Mouse (Mus musculus): ENCODE measurements around the gene Brd2.

The Brd2 gene

DNA sequence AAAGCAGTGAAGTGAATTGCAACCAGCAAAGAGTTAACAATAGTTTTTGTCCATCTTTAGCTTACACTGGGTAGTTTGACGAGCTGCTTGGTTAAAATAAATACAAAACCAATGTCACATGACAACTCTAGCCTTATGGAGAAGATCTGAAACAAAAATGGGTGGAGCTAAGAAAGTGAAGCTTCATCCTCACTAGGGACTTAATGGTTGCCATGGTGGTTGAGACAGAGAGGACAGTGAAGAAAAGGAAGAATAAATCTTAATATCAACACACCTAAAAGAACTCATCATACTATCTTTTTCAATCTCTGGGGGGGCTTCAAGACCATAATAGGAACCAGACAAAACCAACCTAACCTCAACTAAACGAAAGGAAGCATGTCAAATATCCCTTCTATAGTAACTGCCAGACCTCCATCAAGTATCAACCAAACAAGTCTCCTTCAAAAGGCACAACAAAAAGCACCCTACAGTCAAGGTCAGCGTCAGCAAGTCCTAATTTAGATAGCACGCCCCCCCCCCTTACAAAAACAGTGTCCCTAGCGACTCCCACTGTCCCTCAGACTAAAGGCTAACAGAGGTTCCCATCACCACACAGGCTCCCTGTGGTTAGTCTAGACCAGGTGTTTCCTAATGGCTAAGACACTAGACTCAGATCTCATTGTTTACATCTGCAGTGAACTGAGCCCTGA is 4.9 kb downstream of the Brd2 start:
- CTCF ChIA-PET, result interaction anchor here (0.6 to 1.8 kb wide), 3 partner anchors 10 to 25 kb away, joined by 3 to 8 read pairs (median 5); partner anchors contain the start of gene H2-Oa

DNA sequence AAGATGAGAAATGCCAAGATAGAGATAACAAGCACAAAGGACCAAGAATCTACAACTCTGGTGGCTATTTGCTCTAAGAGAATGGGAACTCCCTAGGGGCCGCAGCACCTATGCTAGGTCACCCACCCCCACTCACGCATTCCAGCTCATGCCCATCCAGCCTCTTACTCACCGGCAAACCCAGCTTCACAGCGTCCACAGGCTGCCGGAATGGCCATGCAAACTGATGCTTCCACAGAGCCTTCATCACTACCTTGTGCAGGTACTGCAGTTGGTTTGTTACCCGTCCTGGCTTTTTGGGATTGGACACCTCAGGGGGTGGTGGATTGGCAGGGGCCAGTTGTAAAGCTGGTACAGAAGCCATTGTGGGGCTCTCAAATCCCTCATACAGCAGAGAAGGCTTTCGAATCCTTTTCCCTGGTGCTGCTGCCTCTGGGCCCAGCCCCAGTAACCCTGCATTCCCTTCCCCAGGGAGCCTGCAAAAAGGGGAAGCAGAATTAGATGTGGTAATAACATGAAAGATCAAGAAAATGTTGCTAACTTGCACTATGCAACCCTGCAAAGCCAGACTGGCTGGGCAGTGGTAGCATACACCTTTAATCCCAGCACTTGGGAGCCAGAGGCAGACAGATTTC is 5.6 kb downstream of the Brd2 start:
- CTCF ChIA-PET, result interaction anchor here (0.8 to 1.8 kb wide), 2 partner anchors 15 to 25 kb away, joined by 3 to 5 read pairs; partner anchors contain the start of gene H2-Oa

DNA sequence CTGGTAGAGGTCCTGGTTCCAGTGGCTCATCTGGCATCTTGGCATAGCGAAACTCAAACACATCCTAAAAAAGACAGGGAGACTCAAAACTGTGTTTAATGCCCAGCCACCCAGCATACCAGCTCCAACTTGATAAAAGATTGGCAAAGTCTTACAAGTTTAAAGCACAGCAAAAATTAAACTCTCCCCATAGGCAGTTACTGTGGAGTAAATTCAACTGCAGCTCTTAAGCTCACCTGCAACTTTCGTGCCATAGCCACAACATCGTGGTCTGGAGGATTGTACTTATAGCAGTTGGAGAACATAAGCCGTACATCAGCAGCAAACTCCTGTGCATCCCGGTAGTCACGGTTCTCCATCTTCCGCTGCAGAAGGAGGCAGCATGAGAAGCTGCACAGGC is 8.3 kb downstream of the Brd2 start:
- CTCF ChIA-PET, result interaction anchor here (0.6 kb wide), 1 partner anchor 138 kb away, joined by 3 read pairs; no protein-coding TSS in a partner anchor

DNA sequence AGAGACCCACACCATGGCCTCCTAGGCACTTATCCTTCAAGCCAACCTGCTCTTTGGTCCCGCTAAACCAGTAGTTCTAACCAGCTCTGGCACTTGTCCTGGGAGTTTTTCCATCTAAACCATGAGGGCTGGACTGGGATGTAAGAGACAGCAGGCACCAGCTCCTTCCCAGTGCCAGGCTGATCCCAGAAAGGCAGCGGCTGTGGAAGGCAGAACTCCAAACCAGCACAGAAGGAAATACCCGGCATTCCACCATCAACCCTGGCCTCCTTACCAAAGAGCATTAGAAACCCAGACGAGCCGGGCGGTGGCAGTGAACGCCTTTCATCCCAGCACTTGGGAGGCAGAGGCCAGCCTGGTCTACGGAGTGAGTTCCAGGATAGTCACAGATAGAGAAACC is 12.1 kb downstream of the Brd2 start:
- CTCF ChIA-PET, result interaction anchor here (0.8 to 1.3 kb wide), 4 partner anchors 9 to 59 kb away, joined by 3 to 4 read pairs (median 4); no protein-coding TSS in a partner anchor

DNA sequence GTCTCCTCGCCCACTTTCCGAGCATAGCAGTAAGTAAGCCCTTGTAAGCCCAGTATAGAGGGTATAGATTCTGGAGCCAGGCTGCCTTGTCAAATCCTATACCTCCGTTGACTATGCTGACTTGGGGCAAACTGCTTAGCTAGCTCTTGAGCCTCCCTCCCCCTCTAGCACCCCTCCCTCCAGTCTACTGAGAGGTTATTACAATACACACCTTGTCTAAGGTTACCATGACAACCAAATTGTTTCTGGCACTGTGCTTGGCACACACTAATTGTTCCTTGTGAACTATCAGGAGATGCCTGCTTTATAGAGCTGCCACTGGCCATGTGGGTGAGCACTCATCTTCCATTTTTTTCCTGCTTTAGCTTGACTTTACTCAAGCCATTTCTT is 12.6 kb downstream of the Brd2 start:
- CTCF ChIA-PET, result interaction anchor here (0.8 to 1.3 kb wide), 4 partner anchors 8 to 60 kb away, joined by 3 to 4 read pairs (median 4); no protein-coding TSS in a partner anchor

DNA sequence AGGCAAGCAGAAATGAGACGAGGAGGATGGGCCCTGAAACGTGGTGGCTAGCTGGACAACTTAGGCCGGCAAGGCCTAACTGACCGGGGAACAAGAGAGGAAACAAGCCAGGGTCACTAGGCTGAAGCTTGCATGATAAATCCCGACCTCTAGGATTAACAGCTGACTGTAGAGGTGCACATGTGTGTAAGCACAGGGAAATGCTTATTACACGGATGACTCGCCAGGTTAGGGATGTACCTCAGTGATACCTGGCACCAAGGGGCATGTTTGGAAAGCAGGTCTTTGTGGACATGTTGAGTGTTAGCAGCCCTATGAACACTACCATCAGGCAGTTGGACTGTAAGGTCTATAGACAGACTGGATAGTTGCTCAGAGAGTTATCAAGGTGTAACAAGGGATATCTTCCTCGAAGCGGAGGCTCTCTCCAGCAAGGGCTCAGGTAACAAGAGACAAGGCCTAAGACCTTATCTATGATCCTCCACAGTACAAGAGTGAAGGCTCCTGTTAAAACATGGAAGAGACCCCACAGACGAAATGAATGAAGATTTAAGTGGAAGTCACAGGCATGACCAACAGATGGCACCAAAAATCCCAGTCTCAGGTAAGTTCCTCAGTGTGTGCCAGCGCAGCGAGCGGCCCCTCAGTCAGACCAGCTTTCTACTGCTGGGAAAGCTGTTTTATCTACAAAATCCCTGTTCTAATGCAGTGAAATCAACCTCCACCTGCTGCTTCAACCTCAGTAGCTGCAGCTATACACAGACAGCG is 13.2 kb downstream of the Brd2 start:
- CTCF ChIA-PET, result interaction anchor here (1.2 to 1.3 kb wide), 2 partner anchors 8 to 11 kb away, joined by 3 to 4 read pairs; no protein-coding TSS in a partner anchor

DNA sequence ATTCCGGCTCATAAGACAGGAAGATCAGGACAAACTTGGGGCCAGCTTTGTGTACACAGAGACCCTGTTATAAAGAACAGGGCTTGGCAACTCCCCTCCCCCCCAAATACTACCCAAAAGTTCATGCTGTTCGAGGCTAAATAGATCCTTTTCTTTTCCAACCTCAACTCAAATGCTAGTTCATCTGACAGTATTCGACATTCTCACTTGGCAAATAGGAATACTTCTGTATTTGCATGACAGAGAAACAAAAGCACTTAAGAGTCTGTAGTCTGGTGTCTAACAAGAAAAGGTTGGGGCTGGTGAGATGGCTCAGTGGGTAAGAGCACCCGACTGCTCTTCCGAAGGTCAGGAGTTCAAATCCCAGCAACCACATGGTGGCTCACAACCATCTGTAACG is 14.0 kb downstream of the Brd2 start:
- CTCF ChIA-PET, result interaction anchor here (0.6 kb wide), 2 partner anchors 104 to 409 kb away, joined by 3 to 5 read pairs; no protein-coding TSS in a partner anchor

DNA sequence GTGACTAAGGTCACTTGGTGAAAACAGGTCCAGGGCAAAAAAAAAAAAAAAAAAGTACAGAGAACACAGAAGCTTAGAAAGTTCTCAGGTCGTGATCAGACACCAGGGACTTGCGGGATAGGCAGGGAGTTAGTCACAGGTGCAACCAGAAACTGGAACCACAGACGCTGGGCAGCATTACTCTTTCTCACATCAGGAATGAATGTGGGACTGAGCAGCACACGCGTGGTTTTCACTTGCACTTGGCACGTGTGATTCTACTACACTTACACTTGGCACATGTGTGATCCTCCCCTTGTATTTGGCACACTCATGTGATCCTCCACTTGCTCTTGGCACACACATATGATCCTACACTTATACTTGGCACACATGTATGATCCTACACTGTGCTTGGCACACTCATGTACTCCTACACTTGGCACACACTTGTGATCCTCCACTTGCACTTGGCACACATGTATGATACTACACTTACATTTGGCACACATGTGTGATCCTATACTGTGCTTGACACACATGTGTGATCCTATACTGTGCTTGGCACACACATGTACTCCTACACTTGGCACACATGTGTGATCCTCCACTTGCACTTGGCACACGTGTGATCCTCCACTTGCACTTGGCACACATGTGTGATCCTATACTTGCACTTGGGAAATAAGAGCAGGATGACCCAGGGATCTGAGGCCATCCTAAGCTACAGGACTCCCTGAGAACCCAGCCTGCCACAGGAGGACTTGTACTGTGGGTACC is 15.1 kb downstream of the Brd2 start:
- CTCF ChIA-PET, result interaction anchor here (0.6 kb wide), 1 partner anchor 11 kb away, joined by 8 read pairs; no protein-coding TSS in a partner anchor

DNA sequence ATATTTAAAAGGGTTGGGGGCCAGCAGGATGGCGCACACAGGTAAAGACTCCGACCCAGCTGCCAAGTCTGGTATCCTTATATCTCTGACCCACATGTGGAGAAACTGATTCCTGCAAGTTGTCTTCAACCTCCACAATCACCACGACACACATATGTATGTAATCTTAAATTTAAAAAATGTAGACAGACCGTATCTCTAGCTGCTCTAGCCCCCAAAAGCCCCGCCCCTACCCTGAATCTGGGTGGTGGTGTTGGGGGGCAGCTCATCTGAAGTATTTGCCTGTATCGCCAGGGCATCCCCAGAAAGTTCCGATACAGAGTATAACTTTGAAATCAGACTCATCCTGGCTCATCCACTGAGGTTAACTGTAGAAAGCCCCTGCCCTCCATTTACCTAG is 15.9 kb downstream of the Brd2 start:
- CTCF ChIA-PET, result no interaction called here

DNA sequence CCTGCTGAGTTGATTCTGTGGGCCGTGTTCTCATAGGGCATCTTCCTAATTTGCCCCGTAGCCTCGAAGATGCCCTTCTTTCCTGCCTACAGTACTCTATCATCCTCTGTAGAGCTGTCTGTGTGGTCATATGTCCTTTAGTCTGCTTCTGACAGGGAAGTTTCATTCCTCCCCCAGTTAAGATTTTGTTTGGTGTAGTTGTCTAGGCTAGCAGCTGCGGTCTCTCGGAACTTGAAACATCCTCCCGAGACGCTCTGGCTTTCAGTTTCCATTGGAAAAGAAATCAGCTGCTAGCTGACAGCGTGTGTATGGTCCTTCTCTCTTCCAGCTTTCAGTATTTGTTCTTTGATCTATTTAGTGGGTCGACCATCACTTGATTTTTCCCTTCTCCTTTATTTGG is 17.6 kb downstream of the Brd2 start:
- CTCF ChIA-PET, result interaction anchor here (0.6 to 0.9 kb wide), 3 partner anchors 11 to 25 kb away, joined by 3 to 5 read pairs (median 4); no protein-coding TSS in a partner anchor

DNA sequence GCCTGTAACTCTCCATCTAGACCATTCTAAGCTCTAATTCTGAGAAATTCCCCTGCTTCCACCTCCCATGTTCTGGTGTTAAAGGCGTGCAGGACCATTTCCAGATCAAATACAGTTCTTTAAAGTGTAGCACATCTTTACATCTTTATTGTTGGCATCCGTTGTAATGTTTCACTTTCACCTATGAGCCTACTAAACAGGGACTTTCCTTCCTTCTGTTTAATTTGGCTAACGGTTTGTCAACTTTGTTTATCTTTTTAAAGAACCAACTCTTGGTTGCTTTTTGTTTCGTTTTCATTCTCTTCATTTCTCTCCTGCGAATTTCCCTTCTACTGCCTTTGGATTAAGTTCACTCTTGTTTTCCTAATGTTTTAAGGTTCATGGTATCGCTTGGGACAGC is 19.6 kb downstream of the Brd2 start:
- CTCF ChIA-PET, result interaction anchor here (0.7 to 2.8 kb wide), 3 partner anchors 9 to 96 kb away, joined by 3 to 8 read pairs (median 4); partner anchors contain the start of gene H2-Oa

DNA sequence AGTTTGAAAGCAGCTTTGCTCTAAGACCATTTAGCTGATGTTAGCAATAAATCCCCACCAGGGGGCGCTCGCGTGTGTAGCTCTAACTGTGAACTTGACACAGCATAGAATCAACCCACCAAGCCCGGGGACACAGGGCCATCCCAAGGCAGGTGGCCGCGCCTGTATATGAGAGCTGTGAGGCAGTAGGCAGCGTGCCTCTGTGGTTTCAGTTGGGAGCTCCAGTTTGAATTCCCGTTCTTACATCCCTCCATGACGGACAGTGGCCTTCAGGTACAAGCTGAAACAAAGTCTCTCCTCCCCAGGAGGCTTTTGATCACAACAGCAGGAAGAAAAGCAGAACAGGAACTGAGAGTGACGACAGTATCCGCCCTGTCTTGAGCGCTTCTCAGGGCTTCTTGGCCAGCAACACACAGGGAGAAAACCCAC is 20.8 kb downstream of the Brd2 start:
- CTCF ChIA-PET, result interaction anchor here (0.9 to 2.8 kb wide), 4 partner anchors 8 to 29 kb away, joined by 3 to 8 read pairs (median 4); partner anchors contain the start of gene H2-Oa

DNA sequence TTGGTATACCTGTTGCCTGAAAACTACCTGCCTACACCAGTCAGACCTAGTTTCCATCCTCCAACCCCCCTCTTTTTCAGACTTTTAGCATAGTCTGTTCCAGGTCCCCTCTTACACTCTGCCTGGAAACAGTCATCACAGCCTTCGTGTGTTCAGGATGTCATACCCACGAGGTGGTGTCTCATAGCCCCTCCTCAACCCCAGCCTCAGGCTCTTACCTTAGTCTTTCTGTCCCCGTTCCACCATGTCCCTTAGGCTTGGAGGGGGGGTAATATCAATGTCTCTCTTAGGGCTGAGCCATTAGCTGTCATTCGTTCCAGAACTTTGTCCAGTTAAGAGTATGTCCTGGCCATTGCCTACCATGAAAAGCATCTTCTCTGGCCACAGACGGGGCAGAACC is 21.2 kb downstream of the Brd2 start:
- CTCF ChIA-PET, result interaction anchor here (0.6 to 2.8 kb wide), 5 partner anchors 8 to 29 kb away, joined by 3 to 10 read pairs (median 5); partner anchors contain the start of gene H2-Oa

DNA sequence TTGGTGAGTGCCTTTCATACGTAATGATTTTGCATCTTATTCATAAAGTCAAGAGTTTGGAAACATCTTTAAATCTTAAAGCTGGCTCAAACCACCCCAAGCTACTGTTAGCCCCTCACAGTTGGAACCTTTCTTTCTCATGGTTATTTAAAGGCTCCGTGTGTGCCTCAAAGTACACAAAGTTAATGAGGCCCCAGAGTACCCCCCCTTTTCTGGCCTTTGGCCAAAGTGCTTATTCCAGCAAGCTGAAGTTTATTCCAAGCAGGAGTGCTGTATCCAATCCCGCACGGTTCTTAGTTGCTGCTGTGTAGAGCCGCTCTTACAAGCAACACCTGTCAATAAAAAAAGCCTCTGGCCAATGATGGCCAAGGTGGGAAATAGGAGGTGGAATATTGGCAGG is 22.9 kb downstream of the Brd2 start:
- CTCF ChIA-PET, result interaction anchor here (0.6 kb wide), 2 partner anchors 23 to 107 kb away, joined by 4 to 5 read pairs; no protein-coding TSS in a partner anchor

DNA sequence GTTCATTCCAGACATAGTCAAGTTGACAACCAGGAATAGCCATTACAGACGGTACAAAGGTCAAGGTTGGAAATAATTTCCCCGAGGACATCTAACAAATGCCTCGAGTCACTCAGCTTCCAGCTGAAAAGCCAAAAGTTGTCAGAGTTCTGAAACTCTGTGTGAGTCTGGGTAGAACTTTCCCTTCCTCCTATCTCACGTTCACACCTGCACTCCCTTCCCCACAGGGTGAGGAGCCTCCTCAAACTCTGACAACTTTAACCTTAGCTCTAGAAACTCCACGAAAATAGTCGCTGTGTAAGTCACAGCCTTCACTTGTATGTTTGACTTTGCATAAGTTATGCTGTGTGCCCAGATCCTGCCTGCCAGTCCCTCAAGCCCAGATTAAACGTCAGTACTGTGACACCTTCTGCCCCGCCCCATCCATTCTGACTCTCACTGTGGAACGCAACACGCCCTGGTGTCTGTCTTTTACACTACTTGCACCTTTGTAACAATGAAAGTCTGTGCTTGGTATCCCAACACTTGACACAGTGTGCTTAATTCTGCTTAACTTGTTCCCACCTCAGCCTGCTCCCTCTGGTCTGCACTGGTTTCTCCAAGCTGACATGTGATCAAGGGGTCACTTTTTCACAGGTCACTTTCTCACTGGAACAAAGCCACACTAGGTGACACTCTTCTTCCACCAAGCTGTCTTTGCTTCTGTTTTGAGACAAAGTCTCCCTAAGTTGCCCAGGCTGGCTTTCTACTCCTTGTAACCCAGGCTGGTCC is 23.5 kb downstream of the Brd2 start:
- CTCF ChIA-PET, result interaction anchor here (0.6 kb wide), 2 partner anchors 22 to 108 kb away, joined by 4 to 5 read pairs; no protein-coding TSS in a partner anchor

DNA sequence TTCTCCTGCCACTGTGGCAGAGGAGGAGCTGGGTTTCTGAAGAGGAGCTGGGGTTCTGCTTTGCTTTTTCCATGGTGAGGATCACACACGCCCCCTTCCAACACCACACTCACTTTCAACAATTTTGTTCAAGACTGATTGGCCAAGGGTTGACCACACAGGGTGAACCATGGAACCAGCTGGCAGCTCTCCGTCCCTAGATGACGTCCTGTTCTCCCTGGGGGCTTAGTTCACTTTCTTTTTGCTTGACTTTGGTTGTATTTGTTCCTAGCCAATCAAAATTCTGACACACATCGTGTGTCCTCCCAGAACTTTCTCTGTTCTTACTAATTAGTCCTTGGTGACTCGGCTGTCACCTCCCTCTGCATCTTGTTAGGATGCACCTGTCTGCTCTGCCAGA is 25.2 kb downstream of the Brd2 start:
- CTCF ChIA-PET, result interaction anchor here (0.5 kb wide), 1 partner anchor 46 kb away, joined by 5 read pairs; the partner anchor contains the start of gene H2-DMb2

DNA sequence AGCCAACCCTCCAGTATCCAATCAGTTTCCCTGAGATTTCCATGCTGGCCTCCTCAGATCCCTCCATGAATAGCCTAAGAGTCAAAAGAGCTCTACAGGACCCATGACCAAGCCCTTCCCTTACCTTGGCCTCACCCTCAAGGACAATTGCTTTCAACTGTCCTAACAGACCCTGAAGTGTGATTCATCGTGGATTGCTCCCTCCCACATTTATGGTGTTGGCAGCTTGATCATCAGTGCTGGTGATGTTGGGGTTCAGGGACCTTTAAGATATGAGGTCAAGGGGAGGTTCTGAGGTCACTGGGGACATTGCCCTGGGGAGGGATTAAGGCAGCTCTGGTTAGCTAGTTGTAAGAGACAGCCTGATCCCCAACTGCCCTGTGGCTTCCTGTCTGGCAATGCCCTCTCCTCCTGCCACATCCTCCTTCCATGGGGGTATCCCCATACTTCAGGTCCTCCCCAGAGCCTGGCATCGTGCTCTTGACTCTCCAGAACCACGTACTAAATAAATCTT is 25.9 kb downstream of the Brd2 start:
- CTCF ChIA-PET, result interaction anchor here (0.7 kb wide), 1 partner anchor 57 kb away, joined by 7 read pairs; the partner anchor contains the start of gene Col11a2

DNA sequence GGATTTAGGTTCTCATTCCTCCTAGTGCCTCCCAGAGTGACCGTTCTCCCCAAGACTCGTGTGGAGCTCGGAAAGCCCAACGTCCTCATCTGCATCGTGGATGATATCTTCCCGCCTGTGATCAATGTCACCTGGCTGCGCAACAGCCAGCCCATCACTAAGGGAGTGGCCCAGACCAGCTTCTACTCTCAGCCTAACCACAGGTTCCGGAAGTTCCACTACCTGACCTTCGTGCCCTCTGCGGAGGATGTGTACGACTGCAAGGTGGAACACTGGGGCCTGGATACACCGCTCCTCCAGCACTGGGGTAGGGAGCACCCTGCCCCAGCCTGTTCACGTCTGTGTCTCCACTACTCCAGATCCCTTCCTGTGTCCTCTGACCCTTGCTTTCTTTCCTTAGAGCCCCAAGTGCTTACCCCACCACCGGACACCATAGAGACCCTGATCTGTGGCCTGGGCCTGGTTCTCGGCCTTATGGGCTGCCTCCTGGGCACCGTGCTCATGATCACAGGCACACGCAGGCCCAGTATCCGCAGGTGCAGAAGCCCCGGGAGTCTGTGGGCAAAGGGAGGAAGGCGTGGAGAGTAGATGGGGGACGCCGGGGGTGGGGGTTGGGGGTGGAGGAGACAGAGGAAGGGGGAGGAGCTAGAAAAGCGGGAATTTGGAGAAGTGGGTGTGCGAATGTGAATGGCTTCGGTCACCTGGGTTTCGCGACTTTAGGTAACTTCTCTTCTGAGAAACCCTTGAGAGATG is 28.0 kb downstream of the Brd2 start:
- CTCF ChIA-PET, result interaction anchor here (0.5 to 2.3 kb wide), 7 partner anchors 8 to 101 kb away, joined by 3 to 8 read pairs (median 4); no protein-coding TSS in a partner anchor

Data from spleen, embryonic (tissue).